Mouse (Mus musculus) intestine, embryonic 14.5 days (tissue): ENCODE results near the gene Cfhr1. TPM values are rescaled to one million over a fixed set of nuclear protein-coding genes. Genes with fewer than 3 reads are reported as not detected.

Experiments used
- ATAC-seq: fragments of 200-750 bp; cut with Nextera tagmentation; replicated peaks from 2 replicates; pipeline ENCODE4 v1.8.0; 2017; ENCODE audit warnings: low read depth, moderate number of reproducible peaks, moderate TSS enrichment, moderate library complexity; ENCODE audit not compliant: low FRiP score, low TSS enrichment
- DNase-seq: peaks from one replicate; pipeline ENCODE4 v3.0.0-alpha.2; 2018; ENCODE audit warnings: low spot score
- H3K27ac ChIP-seq: fragments of 300-500 bp; sonication (generic); 2 replicates; pipeline ENCODE4 v1.5.1; 2014; ENCODE audit warnings: low read depth, mild to moderate bottlenecking, control low read depth
- H3K27me3 ChIP-seq: fragments of 300-500 bp; sonication (generic); replicated peaks from 2 replicates; pipeline ENCODE4 v1.6.1; 2014; ENCODE audit warnings: low read length, control low read depth; ENCODE audit not compliant: control insufficient read depth, insufficient read depth
- H3K36me3 ChIP-seq: fragments of 300-500 bp; sonication (generic); 2 replicates; pipeline ENCODE4 v1.6.1; 2014; ENCODE audit warnings: low read length, control low read depth; ENCODE audit not compliant: control insufficient read depth, insufficient read depth
- H3K4me1 ChIP-seq: fragments of 300-500 bp; sonication (generic); replicated peaks from 2 replicates; pipeline ENCODE4 v1.6.1; 2014; ENCODE audit warnings: low read length, control low read depth, mixed read lengths; ENCODE audit not compliant: control insufficient read depth, insufficient read depth
- H3K4me2 ChIP-seq: fragments of 300-500 bp; sonication (generic); 2 replicates; pipeline ENCODE4 v1.6.1; 2014; ENCODE audit warnings: low read length
- H3K4me3 ChIP-seq: fragments of 300-500 bp; sonication (generic); 2 replicates; pipeline ENCODE4 v1.5.1; 2014; ENCODE audit warnings: low read depth, low read length, control low read depth, mixed read lengths
- H3K9ac ChIP-seq: fragments of 300-500 bp; sonication (generic); 2 replicates; pipeline ENCODE4 v1.6.1; 2014; ENCODE audit warnings: mild to moderate bottlenecking, low read length
- H3K9me3 ChIP-seq: fragments of 300-500 bp; sonication (generic); 2 replicates; pipeline ENCODE4 v1.6.1; 2016; ENCODE audit warnings: low read length, control low read depth; ENCODE audit not compliant: control insufficient read depth
- WGBS: fragments of 180-500 bp; shearing (Covaris S2); extraction: QIAGEN DNeasy Blood & Tissue Kit; methylation state at CpG from one replicate; pipeline ENCODE4 v1.1.7; 2014; 5-methylcytosine and 5-hydroxymethylcytosine counted together
- polyA plus RNA-seq: library from polyadenylated mRNA; unstranded; fragments of >200 nt; fragmentation: Nextera tagmentation; extraction: Ambion mirVana; gene quantifications from 2 replicates; pipeline ENCODE4 v1.2.1, GENCODE M21; 2014

Gene Cfhr1
- polyA plus RNA-seq = not detected in 2 replicates

GRCm38 (mm10) chr1:139560024-139560423 is at the start of gene Cfhr1:
Gene Cfhr1, minus strand, starts transcription at chr1:139560272.
- no peak for ATAC-seq
- no peaks in the 10 kb centered on the region for H3K9me3 ChIP-seq
- no peaks in the 10 kb centered on the region for H3K27me3 ChIP-seq
- H3K27ac ChIP-seq = no peak within 1 kb of the TSS
- no peak within 1 kb of the TSS for H3K9ac ChIP-seq
- 57% methylated on average over 1 of the region's 1 CpGs for WGBS
- H3K4me3 ChIP-seq = no peak within 1 kb of the TSS
- DNase-seq = no peak
- no peaks in the 10 kb centered on the region for H3K4me1 ChIP-seq
- H3K36me3 ChIP-seq = no peaks in the 10 kb centered on the region
- H3K4me2 ChIP-seq = no peak within 1 kb of the TSS

GRCm38 (mm10) chr1:139551311-139551710 is 8.8 kb downstream of the Cfhr1 start:
- no peaks in the 10 kb centered on the region for H3K27me3 ChIP-seq
- H3K9ac ChIP-seq = no peak overlapping the region
- H3K36me3 ChIP-seq = no peaks in the 10 kb centered on the region
- no peak overlapping the region for H3K4me2 ChIP-seq
- H3K9me3 ChIP-seq = no peaks in the 10 kb centered on the region
- no peaks in the 10 kb centered on the region for H3K4me1 ChIP-seq
- no peak overlapping the region for H3K27ac ChIP-seq
- WGBS = 78% methylated on average over 1 of the region's 1 CpGs
- H3K4me3 ChIP-seq = no peak overlapping the region
- DNase-seq (no peak), ATAC-seq (no peak)

GRCm38 (mm10) chr1:139548536-139548935 is 11.5 kb downstream of the Cfhr1 start:
- 83% methylated on average over 1 of the region's 1 CpGs for WGBS
- no peak for DNase-seq

GRCm38 (mm10) chr1:139514556-139514955 is 45.5 kb downstream of the Cfhr1 start:
- no peaks in the 10 kb centered on the region for H3K4me1 ChIP-seq
- H3K4me3 ChIP-seq = no peak overlapping the region
- H3K9ac ChIP-seq = no peak overlapping the region
- H3K4me2 ChIP-seq = no peak overlapping the region
- no peaks in the 10 kb centered on the region for H3K27me3 ChIP-seq
- no peaks in the 10 kb centered on the region for H3K9me3 ChIP-seq
- no peak for ATAC-seq
- H3K27ac ChIP-seq = no peak overlapping the region
- WGBS = 87% methylated on average over 12 of the region's 12 CpGs
- DNase-seq = no peak
- no peaks in the 10 kb centered on the region for H3K36me3 ChIP-seq

More at GRCm38 (mm10) chr1:139548536-139548935, 11.5 kb downstream of the Cfhr1 start:
- Histone ChIP-seq H3K4me1 (no peaks in the 10 kb centered on the region), H3K27me3 (no peaks in the 10 kb centered on the region), H3K4me3 (no peak overlapping the region), H3K9me3 (no peaks in the 10 kb centered on the region), H3K27ac (no peak overlapping the region), H3K36me3 (no peaks in the 10 kb centered on the region), H3K4me2 (no peak overlapping the region), H3K9ac (no peak overlapping the region)
- no peak for ATAC-seq

- H3K9ac ChIP-seq = no peak within 1 kb of the TSS
- H3K4me3 ChIP-seq = no peak within 1 kb of the TSS
- 75% methylated on average over 3 of the region's 3 CpGs for WGBS
- no peaks in the 10 kb centered on the region for H3K9me3 ChIP-seq
- no peak within 1 kb of the TSS for H3K27ac ChIP-seq
- no peaks in the 10 kb centered on the region for H3K4me1 ChIP-seq
- DNase-seq (no peak), ATAC-seq (no peak)
- no peaks in the 10 kb centered on the region for H3K36me3 ChIP-seq
- no peak within 1 kb of the TSS for H3K4me2 ChIP-seq
- H3K27me3 ChIP-seq = no peaks in the 10 kb centered on the region
These were observed 58.8 kb downstream of the Cfhr1 start, which contains the start of gene F13b for GRCm38 (mm10) chr1:139501258-139501752. Gene F13b, plus strand, starts transcription at chr1:139501702.

- no peak overlapping the region for H3K4me3 ChIP-seq
These were observed 60.3 kb downstream of the Cfhr1 start for GRCm38 (mm10) chr1:139499751-139500150.

More at GRCm38 (mm10) chr1:139499751-139500150, 60.3 kb downstream of the Cfhr1 start:
- no peak for ATAC-seq
- H3K9me3 ChIP-seq = no peaks in the 10 kb centered on the region
- H3K27ac ChIP-seq = no peak overlapping the region
- H3K4me1 ChIP-seq = no peaks in the 10 kb centered on the region
- DNase-seq = no peak
- no peaks in the 10 kb centered on the region for H3K27me3 ChIP-seq
- no peak overlapping the region for H3K9ac ChIP-seq
- H3K4me2 ChIP-seq = no peak overlapping the region
- H3K36me3 ChIP-seq = peaks cover 4% of the 10 kb centered on the region; the same call in 1 of the 2 replicates

Other genes starting within 250 kb of the Cfhr1 start
- gene Crb1, start 183.2 kb downstream of the Cfhr1 start, polyA plus RNA-seq = 0.12 and 0.47 TPM in 2 replicates
- gene Zbtb41, start 138.0 kb downstream of the Cfhr1 start, polyA plus RNA-seq = 12.4 and 13.7 TPM in 2 replicates
- 17.3 and 19.1 TPM in 2 replicates for gene Aspm, start 105.5 kb downstream of the Cfhr1 start, polyA plus RNA-seq
- not detected in 2 replicates for gene F13b, start 58.6 kb downstream of the Cfhr1 start, polyA plus RNA-seq
- gene Gm4788, start 221.0 kb upstream of the Cfhr1 start, polyA plus RNA-seq = not detected in 2 replicates